Mouse (Mus musculus) lung, adult 2 months (tissue): ENCODE results near the gene Zfp26. TPM values are rescaled to one million over a fixed set of nuclear protein-coding genes. Genes with fewer than 3 reads are reported as not detected.

Source experiments
- DNase-seq: peaks from one replicate; pipeline ENCODE4 v3.0.0; 2022
- H3K4me1 ChIP-seq: fragments of 200-500 bp; 2 replicates; pipeline ENCODE4 v1.6.1; 2011; ENCODE audit warnings: low read length; ENCODE audit not compliant: control insufficient read depth, insufficient read depth
- H3K4me3 ChIP-seq: fragments of 200-500 bp; replicated peaks from 2 replicates; pipeline ENCODE3; 2011; ENCODE audit warnings: low read depth, mild to moderate bottlenecking, control low read depth, low read length; ENCODE audit errors: extremely low read depth
- CTCF ChIP-seq: fragments of 200-500 bp; IDR thresholded peaks from 2 replicates; pipeline ENCODE4 v1.5.1; 2011; ENCODE audit warnings: mild to moderate bottlenecking, low read length, control low read depth; ENCODE audit not compliant: insufficient read depth
- POLR2A ChIP-seq: fragments of 200-500 bp; IDR thresholded peaks from 2 replicates; pipeline ENCODE4 v1.6.1; 2011; ENCODE audit warnings: low read depth, mild to moderate bottlenecking, control low read depth, low read length, borderline replicate concordance; ENCODE audit errors: extremely low read depth
- WGBS: fragments of 180-500 bp; shearing (Covaris S2); methylation state at CpG from one replicate; pipeline ENCODE4 v1.1.7; 2018; 5-methylcytosine and 5-hydroxymethylcytosine counted together
- polyA plus RNA-seq: library from polyadenylated mRNA; depleted of rRNA; stranded (reverse); fragments of >200 nt; gene quantifications from 2 replicates; pipeline ENCODE4 v1.2.3, GENCODE M21; 2012

Gene Zfp26
- polyA plus RNA-seq, 1 experiment: 2.8 TPM

- peak; percentile 47 for DNase-seq
- Histone ChIP-seq H3K4me3 (no peak overlapping the region), H3K4me1 (no peaks in the 10 kb centered on the region)
- peak; percentile 49 for TF ChIP-seq CTCF
- no peak for TF ChIP-seq POLR2A
- WGBS: 53% methylated on average over 7 of the region's 7 CpGs
These were observed 6.9 kb upstream of the Zfp26 start for GRCm38 (mm10) chr9:20466761-20467442.

DNA sequence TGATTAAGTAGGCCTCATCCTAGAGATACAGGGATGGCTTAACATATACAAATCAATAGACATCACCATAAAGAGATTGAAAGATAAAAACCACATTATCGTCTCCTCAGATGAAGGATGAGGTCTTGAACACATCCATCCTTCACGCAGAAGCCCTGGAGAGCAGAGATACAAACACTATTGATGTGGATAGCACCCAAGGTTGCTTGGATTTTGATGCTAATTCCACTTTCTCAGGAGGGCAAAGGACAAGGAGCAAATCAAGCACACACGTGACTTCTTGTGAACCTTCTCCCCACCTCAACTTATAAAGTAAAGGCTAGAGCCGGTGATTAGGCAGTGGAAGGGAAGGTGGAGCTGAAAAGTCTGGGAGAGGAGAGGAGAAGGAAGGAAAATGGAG, 6.3 kb downstream of the Zfp26 start:
- no peak for TF ChIP-seq CTCF
- no peak for TF ChIP-seq POLR2A
- no peak for DNase-seq
- 90% methylated on average over 4 of the region's 4 CpGs for WGBS

DNA sequence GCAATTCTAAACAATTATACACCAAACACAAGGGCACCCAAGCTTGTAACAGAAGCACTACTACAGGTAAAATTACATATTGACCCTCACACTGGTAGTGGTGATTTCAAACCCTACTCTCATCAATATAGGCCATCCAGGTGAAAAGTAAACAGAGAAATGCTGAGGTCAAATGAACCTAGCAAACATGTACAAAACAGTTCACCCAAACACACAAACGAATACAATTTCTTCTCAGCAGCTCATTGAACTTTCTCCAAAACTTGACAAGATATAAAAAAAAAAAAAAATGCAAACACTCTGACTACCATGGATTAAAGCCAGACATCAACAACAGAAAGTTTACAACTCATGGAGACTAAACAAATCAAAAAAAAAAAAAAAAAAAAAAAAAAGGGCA, 8.5 kb downstream of the Zfp26 start:
- H3K4me1 ChIP-seq: no peaks in the 10 kb centered on the region; the same call in 1 of the 2 replicates
- DNase-seq: no peak
- 87% methylated on average over 1 of the region's 1 CpGs for WGBS
- H3K4me3 ChIP-seq: no peak overlapping the region
- TF ChIP-seq POLR2A (no peak), CTCF (no peak)

More for the DNA sequence above, 6.3 kb downstream of the Zfp26 start:
- no peaks in the 10 kb centered on the region; the same call in 1 of the 2 replicates for H3K4me1 ChIP-seq
- H3K4me3 ChIP-seq: no peak overlapping the region

- no peak for DNase-seq
- Histone ChIP-seq H3K4me1 (no peaks in the 10 kb centered on the region), H3K4me3 (no peak overlapping the region)
- no peak for TF ChIP-seq CTCF
- no peak for TF ChIP-seq POLR2A
- 89% methylated on average over 4 of the region's 4 CpGs for WGBS
These were observed 16.7 kb downstream of the Zfp26 start for GRCm38 (mm10) chr9:20443183-20443783.

DNA sequence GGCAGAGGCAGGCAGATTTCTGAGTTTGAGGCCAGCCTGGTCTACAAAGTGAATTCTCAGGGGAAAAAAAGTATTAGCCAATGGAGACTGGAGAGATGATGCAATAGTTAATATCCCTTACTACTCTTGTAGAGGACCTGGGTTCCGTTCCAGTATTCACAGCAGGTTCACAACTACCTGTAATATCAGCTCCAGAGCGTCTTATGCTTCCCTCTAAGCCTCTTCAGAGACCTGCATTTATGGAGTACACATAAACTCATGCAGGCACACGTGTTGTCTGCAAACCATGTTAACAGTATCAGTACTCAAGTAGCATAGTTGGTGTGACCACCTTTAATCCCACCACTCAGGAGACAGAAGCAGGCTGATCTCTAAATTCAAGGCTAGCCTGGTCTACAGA, 30.0 kb downstream of the Zfp26 start:
- no peak for TF ChIP-seq CTCF
- no peak for TF ChIP-seq POLR2A
- 88% methylated on average over 3 of the region's 3 CpGs for WGBS
- no peak for DNase-seq
- H3K4me1 ChIP-seq: no peaks in the 10 kb centered on the region
- no peak overlapping the region for H3K4me3 ChIP-seq

DNA sequence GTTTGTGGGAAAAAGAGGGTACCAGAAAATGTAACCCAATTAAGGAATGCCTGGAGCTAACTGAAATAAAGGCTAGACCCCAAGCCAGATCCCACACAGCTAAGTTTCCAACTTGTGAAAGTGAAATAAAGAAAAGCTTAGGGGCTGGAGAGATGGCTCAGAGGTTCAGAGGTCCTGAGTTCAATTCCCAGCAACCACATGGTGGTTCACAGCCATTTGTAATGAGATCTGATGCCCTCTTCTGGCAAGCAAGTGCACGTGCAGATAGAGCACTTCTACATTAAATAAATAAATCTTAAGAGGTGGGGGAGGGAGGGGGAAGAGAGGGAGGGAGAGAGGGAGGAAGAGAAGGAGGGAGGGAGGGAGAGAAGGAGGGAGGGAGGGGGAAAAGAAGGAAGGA, 48.5 kb downstream of the Zfp26 start:
- WGBS: 37% methylated on average over 1 of the region's 1 CpGs
- no peaks in the 10 kb centered on the region for H3K4me1 ChIP-seq

GRCm38 (mm10) chr9:20409319-20409718, 50.6 kb downstream of the Zfp26 start:
- no peak overlapping the region for H3K4me3 ChIP-seq
- TF ChIP-seq CTCF: no peak
- TF ChIP-seq POLR2A: no peak
- no peaks in the 10 kb centered on the region for H3K4me1 ChIP-seq
- WGBS: 79% methylated on average over 2 of the region's 2 CpGs
- DNase-seq: no peak

More for the DNA sequence above, 48.5 kb downstream of the Zfp26 start:
- no peak overlapping the region for H3K4me3 ChIP-seq
- no peak for TF ChIP-seq CTCF
- no peak for DNase-seq

GRCm38 (mm10) chr9:20385343-20385703, 74.6 kb downstream of the Zfp26 start:
- H3K4me1 ChIP-seq: no peaks in the 10 kb centered on the region; the same call in 1 of the 2 replicates
- no peak for DNase-seq
- 11% methylated on average over 16 of the region's 16 CpGs for WGBS
- peak overlapping the region; percentile 89 for H3K4me3 ChIP-seq
- TF ChIP-seq POLR2A (no peak), CTCF (no peak)

GRCm38 (mm10) chr9:20384532-20385342, 75.2 kb downstream of the Zfp26 start, which contains the start of gene Zfp560:
Gene Zfp560, minus strand, starts transcription at chr9:20385177.
- peak within 1 kb of the TSS; percentile 89 for H3K4me3 ChIP-seq
- under 1% methylated on average over 40 of the region's 40 CpGs for WGBS
- peak; percentile 88 for DNase-seq
- TF ChIP-seq POLR2A (peak; percentile 60; the same call in 1 of the 2 replicates), CTCF (peak; percentile 62)
- H3K4me1 ChIP-seq: no peaks in the 10 kb centered on the region; the same call in 1 of the 2 replicates
